Mouse (Mus musculus) cerebellum, adult 18-20 months (tissue): ENCODE measurements around the gene Mbd6.
"Not testable (repeated sequence)": the region's sequence is repeated elsewhere in the genome, so short reads cannot be mapped to it uniquely, and the experiment has no call there.

Source experiments
- DNase-seq, 2 experiments: peaks; one replicate each; pipeline ENCODE4 v3.0.0; 2021

Mbd6 gene

GRCm38 (mm10) chr10:127288800-127289572, at the start of gene Mbd6:
Gene Mbd6, minus strand, starts transcription at chr10:127289018.
- peak; percentile 88 to 94 for DNase-seq

GRCm38 (mm10) chr10:127337536-127338099, 48.8 kb upstream of the Mbd6 start:
- DNase-seq, result no peak

- DNase-seq, result no peak
These were observed 48.1 kb upstream of the Mbd6 start for GRCm38 (mm10) chr10:127336952-127337351.

- no peak for DNase-seq
These were observed 46.5 kb upstream of the Mbd6 start for GRCm38 (mm10) chr10:127335271-127335670.

- DNase-seq, result no peak
These were observed 44.3 kb upstream of the Mbd6 start for GRCm38 (mm10) chr10:127333152-127333551.

GRCm38 (mm10) chr10:127332211-127332874, 43.5 kb upstream of the Mbd6 start:
- DNase-seq, result no peak

GRCm38 (mm10) chr10:127330212-127330611, 41.4 kb upstream of the Mbd6 start:
- no peak for DNase-seq

- no peak for DNase-seq
These were observed 38.8 kb upstream of the Mbd6 start for GRCm38 (mm10) chr10:127327461-127328145.

GRCm38 (mm10) chr10:127326828-127327227, 38.0 kb upstream of the Mbd6 start:
- peak in 1 of 2 experiments; percentile 41 for DNase-seq

- DNase-seq, result peak in 1 of 2 experiments; percentile 25
These were observed 37.4 kb upstream of the Mbd6 start for GRCm38 (mm10) chr10:127326017-127326801.

GRCm38 (mm10) chr10:127325454-127326016, 36.7 kb upstream of the Mbd6 start:
- no peak for DNase-seq

GRCm38 (mm10) chr10:127324495-127324894, 35.7 kb upstream of the Mbd6 start:
- no peak for DNase-seq

- DNase-seq, result no peak
These were observed 34.5 kb upstream of the Mbd6 start for GRCm38 (mm10) chr10:127323131-127323855.

- no peak for DNase-seq
These were observed 33.9 kb upstream of the Mbd6 start for GRCm38 (mm10) chr10:127322669-127323068.

GRCm38 (mm10) chr10:127322178-127322577, 33.4 kb upstream of the Mbd6 start:
- no peak for DNase-seq

- DNase-seq, result no peak
These were observed 32.8 kb upstream of the Mbd6 start, which contains the start of gene Arhgap9 for GRCm38 (mm10) chr10:127321621-127322020. Gene Arhgap9, plus strand, starts transcription at chr10:127321964.

- no peak for DNase-seq
These were observed 31.2 kb upstream of the Mbd6 start for GRCm38 (mm10) chr10:127319969-127320368.

- no peak for DNase-seq
These were observed 29.2 kb upstream of the Mbd6 start for GRCm38 (mm10) chr10:127318009-127318408.

- DNase-seq, result no peak
These were observed 28.5 kb upstream of the Mbd6 start for GRCm38 (mm10) chr10:127317277-127317676.

- not testable (repeated sequence) for DNase-seq
These were observed 26.1 kb upstream of the Mbd6 start for GRCm38 (mm10) chr10:127314950-127315349.

- not testable (repeated sequence) for DNase-seq
These were observed 24.7 kb upstream of the Mbd6 start for GRCm38 (mm10) chr10:127313516-127313915.
